Mouse (Mus musculus) heart, embryonic 14.5 days (tissue): ENCODE data around the gene Tox2. TPM values are rescaled to one million over a fixed set of nuclear protein-coding genes. Genes with fewer than 3 reads are reported as not detected.

Experiments used
- ATAC-seq: fragments of 200-750 bp; cut with Nextera tagmentation; 2 replicates; pipeline ENCODE4 v1.8.0; 2017; ENCODE audit warnings: low read depth, moderate TSS enrichment; ENCODE audit not compliant: insufficient number of reproducible peaks, insufficient read depth, low FRiP score
- H3K27ac ChIP-seq, 2 experiments: fragments of 200-500 bp in 1 of 2; fragments of 300-500 bp in 1 of 2; sonication (generic) in 1 of 2; replicated peaks in 1 of 2; 2 replicates each; pipeline ENCODE4 v1.5.1; 2012 to 2014; ENCODE audit warnings: low read depth in 2 of 2, low read length in 2 of 2, control low read depth in 1 of 2, mild to moderate bottlenecking in 1 of 2, mixed read lengths in 1 of 2; ENCODE audit not compliant: control insufficient read depth in 1 of 2, insufficient read depth in 1 of 2
- H3K27me3 ChIP-seq: fragments of 300-500 bp; sonication (generic); 2 replicates; pipeline ENCODE4 v1.6.1; 2014; ENCODE audit warnings: mild to moderate bottlenecking, low read length, control low read depth; ENCODE audit not compliant: control insufficient read depth, insufficient read depth
- H3K36me3 ChIP-seq: fragments of 300-500 bp; sonication (generic); 2 replicates; pipeline ENCODE4 v1.6.1; 2014; ENCODE audit warnings: mild to moderate bottlenecking, control low read depth, low read length, mixed read lengths; ENCODE audit not compliant: control insufficient read depth, insufficient read depth
- H3K4me1 ChIP-seq, 2 experiments: fragments of 200-500 bp in 1 of 2; fragments of 300-500 bp in 1 of 2; sonication (generic) in 1 of 2; 2 replicates each; pipeline ENCODE4 v1.6.1; 2012 to 2014; ENCODE audit warnings: low read length in 2 of 2, control low read depth in 1 of 2, mixed read lengths in 1 of 2; ENCODE audit not compliant: control insufficient read depth in 2 of 2, insufficient read depth in 2 of 2
- H3K4me2 ChIP-seq: fragments of 300-500 bp; sonication (generic); 2 replicates; pipeline ENCODE4 v1.6.1; 2014; ENCODE audit warnings: mild to moderate bottlenecking, low read length
- H3K4me3 ChIP-seq, 2 experiments: fragments of 200-500 bp in 1 of 2; fragments of 300-500 bp in 1 of 2; sonication (generic) in 1 of 2; 2 replicates each; pipeline ENCODE4 v1.5.1; 2012 to 2014; ENCODE audit warnings: low read length in 2 of 2, mild to moderate bottlenecking in 2 of 2, control low read depth in 1 of 2, low read depth in 1 of 2, moderate library complexity in 1 of 2; ENCODE audit not compliant: control insufficient read depth in 1 of 2, insufficient read depth in 1 of 2
- H3K9ac ChIP-seq: fragments of 300-500 bp; sonication (generic); 2 replicates; pipeline ENCODE4 v1.6.1; 2014; ENCODE audit warnings: mild to moderate bottlenecking, low read length
- H3K9me3 ChIP-seq: fragments of 300-500 bp; sonication (generic); 2 replicates; pipeline ENCODE4 v1.6.1; 2016; ENCODE audit warnings: low read length, control low read depth; ENCODE audit not compliant: control insufficient read depth
- WGBS: fragments of 180-500 bp; shearing (Covaris S2); extraction: QIAGEN DNeasy Blood & Tissue Kit; methylation state at CpG from one replicate; pipeline ENCODE4 v1.1.7; 2014; 5-methylcytosine and 5-hydroxymethylcytosine counted together
- polyA plus RNA-seq: library from polyadenylated mRNA; unstranded; fragments of >200 nt; fragmentation: Nextera tagmentation; extraction: Ambion mirVana; gene quantifications from 2 replicates; pipeline ENCODE4 v1.2.1, GENCODE M21; 2014

Gene Tox2
- polyA plus RNA-seq, 1 experiment from 2014 or later = 3.8 TPM

DNA sequence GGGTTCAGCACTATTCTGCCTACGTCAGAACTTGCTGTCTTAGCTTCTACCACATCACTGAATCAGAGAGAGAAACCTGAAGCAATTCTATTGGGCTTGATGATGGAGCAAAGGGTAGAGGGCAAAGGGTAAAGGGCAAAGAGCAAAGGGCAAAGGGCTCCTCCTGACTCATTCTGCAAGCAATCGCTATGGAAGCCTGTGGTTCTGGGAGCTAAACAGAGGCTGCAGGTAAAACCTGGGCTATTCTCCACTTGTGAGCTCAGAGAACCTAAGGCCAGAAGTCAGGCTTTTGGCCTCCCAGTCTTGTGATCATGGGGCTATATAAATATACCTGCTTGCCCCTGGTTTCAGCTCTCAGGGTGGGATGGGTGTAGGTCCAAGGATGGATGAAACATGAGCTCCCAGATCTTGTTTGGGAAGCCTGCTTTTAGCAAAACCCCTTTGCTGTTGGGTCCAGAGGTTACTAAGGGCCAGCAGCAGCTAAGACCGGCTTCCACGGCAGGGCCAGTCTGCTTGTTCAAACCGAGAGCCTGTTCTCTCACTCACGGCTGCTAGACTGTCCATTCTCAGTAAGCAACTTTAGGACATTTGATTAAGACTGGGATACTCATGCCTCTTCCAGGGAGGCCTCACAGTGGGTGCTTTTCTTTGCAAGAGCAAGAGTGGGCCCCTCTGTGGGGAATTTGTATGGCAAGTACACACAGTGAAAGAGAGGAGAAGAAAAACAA, 7.7 kb upstream of the Tox2 start:
- Histone ChIP-seq H3K36me3 (no peaks in the 10 kb centered on the region), H3K27me3 (no peaks in the 10 kb centered on the region), H3K4me1 (peaks cover 6% of the 10 kb centered on the region in 2 experiments; a peak in 1 of 4 replicates), H3K4me3 (no peak overlapping the region), H3K27ac (no peak overlapping the region), H3K9me3 (no peaks in the 10 kb centered on the region), H3K9ac (no peak overlapping the region), H3K4me2 (no peak overlapping the region)
- WGBS = 73% methylated on average over 6 of the region's 6 CpGs
- no peak for ATAC-seq

DNA sequence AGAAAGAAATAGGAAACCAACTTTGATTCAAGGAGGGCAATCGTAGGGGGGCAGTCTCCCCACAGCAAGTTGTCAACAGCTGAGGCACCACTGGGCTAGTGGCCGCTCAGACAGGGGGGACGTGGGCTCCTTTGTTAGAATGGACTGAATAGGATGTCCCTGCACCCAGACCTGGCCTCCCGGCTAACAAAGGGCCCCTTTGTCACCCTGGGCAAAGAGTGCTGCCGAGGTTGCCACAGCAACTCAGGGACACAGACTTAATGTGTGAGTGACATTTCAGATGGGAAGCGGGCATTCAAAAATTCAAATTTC, 7.1 kb upstream of the Tox2 start:
- no peaks in the 10 kb centered on the region for H3K36me3 ChIP-seq
- no peak overlapping the region for H3K4me2 ChIP-seq
- H3K4me3 ChIP-seq = no peak overlapping the region
- WGBS = 59% methylated on average over 6 of the region's 6 CpGs
- no peaks in the 10 kb centered on the region for H3K9me3 ChIP-seq
- ATAC-seq = no peak
- no peak overlapping the region for H3K27ac ChIP-seq
- H3K4me1 ChIP-seq = peaks cover 6% of the 10 kb centered on the region in 2 experiments; a peak in 1 of 4 replicates
- H3K27me3 ChIP-seq = no peaks in the 10 kb centered on the region
- no peak overlapping the region for H3K9ac ChIP-seq

DNA sequence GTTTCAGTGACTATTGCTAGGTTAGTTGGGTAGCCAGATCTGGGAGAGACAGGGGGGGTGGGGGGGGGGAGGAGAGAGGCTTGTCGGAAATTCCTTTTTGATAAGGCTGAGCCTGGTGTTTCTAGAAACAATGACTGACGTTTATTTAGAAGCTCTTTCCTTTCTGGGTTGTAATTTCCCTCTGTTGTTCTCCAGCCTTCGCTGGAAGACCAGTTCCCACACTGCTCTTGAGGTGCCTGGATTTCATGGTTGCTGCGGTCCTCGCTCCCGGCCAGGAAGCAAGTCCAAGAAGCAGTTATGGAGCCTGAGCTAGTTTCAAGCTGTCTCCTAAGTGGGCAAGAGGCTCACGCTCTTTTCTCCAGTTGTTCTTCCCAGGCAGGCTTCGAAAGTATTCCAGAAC, 1.0 kb upstream of the Tox2 start:
- Histone ChIP-seq H3K4me2 (peak overlapping the region; percentile 96), H3K36me3 (no peaks in the 10 kb centered on the region), H3K9me3 (peaks cover 5% of the 10 kb centered on the region; the same call in 1 of the 2 replicates), H3K4me3 (peak overlapping the region; percentile 53 to 58; a peak in 3 of 4 replicates), H3K4me1 (peaks cover 6 to 29% of the 10 kb centered on the region in 2 experiments; a peak in 3 of 4 replicates), H3K9ac (peak overlapping the region; percentile 69), H3K27me3 (peaks cover 41% of the 10 kb centered on the region), H3K27ac (peak overlapping the region; percentile 9 to 69)
- WGBS = 33% methylated on average over 8 of the region's 8 CpGs
- ATAC-seq = no peak

DNA sequence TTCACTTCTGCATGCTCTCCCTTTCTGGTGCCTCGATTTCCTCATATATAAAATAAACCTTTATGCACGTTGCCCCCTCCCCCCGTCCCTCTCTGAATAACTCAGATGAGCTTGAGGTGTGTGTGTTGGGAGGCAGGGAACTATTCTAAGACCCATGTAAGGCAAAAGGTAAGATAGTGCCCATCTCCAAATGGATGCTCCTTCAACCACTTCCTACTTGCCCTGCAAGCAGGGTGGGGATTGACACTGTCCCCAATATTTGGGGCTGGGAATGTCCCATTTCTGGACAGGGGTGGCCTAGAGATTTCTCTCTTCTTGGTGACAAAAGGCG, 407 bp upstream of the Tox2 start:
- Histone ChIP-seq H3K36me3 (no peaks in the 10 kb centered on the region), H3K27me3 (peaks cover 41% of the 10 kb centered on the region), H3K9ac (peak overlapping the region; percentile 69), H3K27ac (peak overlapping the region; percentile 9 to 69), H3K4me2 (peak overlapping the region; percentile 96), H3K9me3 (peaks cover 5% of the 10 kb centered on the region; the same call in 1 of the 2 replicates), H3K4me3 (peak overlapping the region; percentile 53 to 58), H3K4me1 (peaks cover 6 to 29% of the 10 kb centered on the region in 2 experiments; a peak in 3 of 4 replicates)
- ATAC-seq = 0 out of 2 replicates have a peak, but pooled peaks have one; percentile 4
- WGBS = 6% methylated on average over 4 of the region's 4 CpGs

DNA sequence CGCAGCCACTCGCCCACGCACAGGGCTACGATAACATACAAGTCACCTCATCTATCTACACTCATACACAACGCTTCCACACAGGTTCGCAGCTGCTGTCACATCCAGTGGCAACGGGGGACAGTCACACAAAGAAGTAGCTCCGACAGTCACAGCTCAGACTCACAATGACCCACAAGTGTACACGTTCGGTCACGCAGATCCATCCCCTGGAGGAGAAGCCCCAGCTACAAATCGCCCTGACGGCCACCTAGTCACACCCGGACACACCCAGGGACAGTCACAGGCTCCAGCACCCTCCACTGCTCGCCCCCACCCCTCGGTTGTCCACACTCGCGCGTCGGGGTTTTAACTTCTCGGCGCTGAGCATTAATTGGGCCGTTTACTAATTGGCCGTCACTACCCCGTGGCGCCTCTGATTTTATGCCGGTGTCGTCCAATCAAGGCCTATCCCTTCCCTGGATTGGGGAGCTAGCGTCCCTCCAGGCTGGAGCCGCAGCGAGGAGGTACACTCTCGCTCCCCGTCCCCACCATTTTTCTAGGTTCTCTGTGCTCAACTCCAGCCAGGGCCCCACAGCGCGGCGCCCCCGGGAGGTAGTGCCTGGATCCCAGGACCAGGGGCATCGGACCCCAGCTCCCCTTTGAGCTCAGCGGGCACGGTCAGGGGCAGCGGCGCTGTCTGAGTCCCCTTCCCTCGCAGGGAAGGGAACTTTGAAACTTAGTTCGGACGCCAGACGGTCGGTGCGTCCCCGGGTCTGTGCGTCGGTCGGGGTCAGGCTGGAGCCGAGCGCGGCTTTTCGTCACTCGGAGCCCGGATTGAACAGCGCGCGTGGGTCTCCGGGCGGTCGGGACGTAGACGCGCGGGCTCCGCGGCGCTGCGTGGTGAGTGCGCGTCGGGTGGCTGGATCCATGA, 966 bp downstream of the Tox2 start:
- Histone ChIP-seq H3K27me3 (peaks cover 41% of the 10 kb centered on the region), H3K27ac (no peak overlapping the region), H3K9ac (peak overlapping the region; percentile 69), H3K4me1 (peaks cover 6 to 29% of the 10 kb centered on the region in 2 experiments; a peak in 3 of 4 replicates), H3K36me3 (no peaks in the 10 kb centered on the region), H3K9me3 (peaks cover 5% of the 10 kb centered on the region; the same call in 1 of the 2 replicates), H3K4me3 (peak overlapping the region; percentile 53 to 58), H3K4me2 (peak overlapping the region; percentile 96)
- ATAC-seq = no peak
- WGBS = 2% methylated on average over 66 of the region's 75 CpGs

DNA sequence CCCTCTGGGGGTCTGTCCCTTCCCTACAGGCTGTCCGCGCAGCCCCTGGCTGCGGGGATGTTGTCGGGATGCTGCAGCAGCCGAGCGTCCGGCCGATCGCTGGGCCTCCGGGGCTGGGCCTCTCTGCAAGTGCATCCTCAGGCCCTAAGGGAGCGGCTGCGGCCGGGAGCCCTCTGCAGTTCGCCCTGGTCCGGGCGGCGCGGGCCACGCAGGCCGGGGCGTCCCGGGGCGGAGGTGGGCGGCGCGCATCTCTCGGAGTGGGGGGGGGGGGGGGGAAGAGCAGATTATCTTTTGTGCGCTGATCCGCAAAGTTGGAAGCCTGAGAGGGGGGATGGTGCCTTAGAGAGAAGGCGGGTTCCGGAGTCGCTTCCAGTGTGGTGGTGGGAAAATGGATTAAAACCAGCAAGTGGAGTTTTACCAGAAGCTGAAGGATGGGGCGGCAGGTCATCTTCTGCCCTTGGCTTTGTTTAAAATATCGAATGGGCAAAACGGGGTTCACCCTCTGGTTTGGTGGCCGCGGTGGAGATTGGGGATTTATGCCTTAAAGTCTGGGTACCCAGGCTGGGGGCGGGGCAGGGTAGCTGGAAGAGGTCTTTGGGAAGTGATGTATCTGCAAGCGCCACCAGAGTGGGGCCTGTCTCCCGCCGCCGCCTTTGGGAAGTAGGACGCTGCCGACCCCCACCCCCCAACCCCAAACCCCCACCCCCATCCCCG, 1.8 kb downstream of the Tox2 start:
- 1% methylated on average over 41 of the region's 45 CpGs for WGBS
- peak overlapping the region; percentile 69 for H3K9ac ChIP-seq
- peaks cover 6 to 29% of the 10 kb centered on the region in 2 experiments; a peak in 3 of 4 replicates for H3K4me1 ChIP-seq
- peak overlapping the region; percentile 53 to 58 for H3K4me3 ChIP-seq
- ATAC-seq = 0 out of 2 replicates have a peak, but pooled peaks have one; percentile 1
- no peaks in the 10 kb centered on the region for H3K36me3 ChIP-seq
- H3K27ac ChIP-seq = no peak overlapping the region
- H3K4me2 ChIP-seq = peak overlapping the region; percentile 96
- H3K9me3 ChIP-seq = peaks cover 5% of the 10 kb centered on the region; the same call in 1 of the 2 replicates
- peaks cover 41% of the 10 kb centered on the region for H3K27me3 ChIP-seq

DNA sequence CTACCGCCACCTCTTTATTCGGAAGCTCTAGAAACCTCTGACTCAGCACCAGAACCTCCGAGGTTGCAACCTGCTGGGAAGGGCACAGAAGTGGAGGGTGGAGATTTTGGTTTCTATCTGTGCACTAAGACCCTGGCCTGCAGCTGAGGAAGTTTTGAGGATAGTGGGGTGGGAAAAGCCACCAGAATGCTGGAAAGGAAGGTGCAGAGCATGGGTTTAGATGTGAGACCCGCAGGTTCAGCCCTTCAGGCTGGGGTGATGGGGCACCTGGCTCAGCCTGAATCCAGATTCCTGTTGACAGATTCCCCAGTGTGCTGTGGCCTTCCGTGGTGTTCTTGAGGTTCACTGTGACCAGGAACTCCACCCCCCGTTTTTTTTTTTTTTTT, 2.3 kb downstream of the Tox2 start:
- no peak for ATAC-seq
- no peak overlapping the region for H3K9ac ChIP-seq
- peaks cover 5% of the 10 kb centered on the region; the same call in 1 of the 2 replicates for H3K9me3 ChIP-seq
- peak overlapping the region in 1 of 2 experiments; percentile 58; a peak in 1 of 4 replicates for H3K4me3 ChIP-seq
- peaks cover 6 to 29% of the 10 kb centered on the region in 2 experiments; a peak in 3 of 4 replicates for H3K4me1 ChIP-seq
- 7% methylated on average over 6 of the region's 6 CpGs for WGBS
- peaks cover 41% of the 10 kb centered on the region for H3K27me3 ChIP-seq
- H3K27ac ChIP-seq = no peak overlapping the region
- H3K36me3 ChIP-seq = no peaks in the 10 kb centered on the region
- peak overlapping the region; percentile 96 for H3K4me2 ChIP-seq
